Mouse (Mus musculus) myocyte (in vitro differentiated cells): Measurements from ENCODE around the gene Hipk2.

ENCODE experiments used
- CEBPB ChIP-seq: IDR thresholded peaks from 2 replicates; pipeline ENCODE4 v1.6.1; 2011; ENCODE audit warnings: mild to moderate bottlenecking, moderate library complexity; ENCODE audit not compliant: poor library complexity, insufficient read depth, severe bottlenecking
- E2F4 ChIP-seq: IDR thresholded peaks from one replicate; pipeline ENCODE4 v1.6.1; 2011; ENCODE audit warnings: mild to moderate bottlenecking, control low read depth, moderate library complexity; ENCODE audit not compliant: insufficient read depth
- MAX ChIP-seq: IDR thresholded peaks from one replicate; pipeline ENCODE4 v1.6.1; 2011; ENCODE audit warnings: low read depth, mild to moderate bottlenecking, control low read depth
- MYOD1 ChIP-seq, 3 experiments: IDR thresholded peaks; one replicate each; pipeline ENCODE4 v1.6.1; 2011; ENCODE audit warnings: control low read depth in 2 of 3, low read depth in 2 of 3, mild to moderate bottlenecking in 2 of 3, moderate library complexity in 1 of 3; ENCODE audit not compliant: insufficient read length in 2 of 3, control insufficient read depth in 1 of 3
- MYOG ChIP-seq, 3 experiments: IDR thresholded peaks; one replicate each; pipeline ENCODE4 v1.6.1; 2011; ENCODE audit warnings: control low read depth in 2 of 3, low read depth in 2 of 3, mild to moderate bottlenecking in 2 of 3; ENCODE audit not compliant: insufficient read length in 2 of 3, control insufficient read depth in 1 of 3, insufficient read depth in 1 of 3
- POLR2A ChIP-seq: IDR thresholded peaks from one replicate; pipeline ENCODE4 v1.6.1; 2011; ENCODE audit warnings: low read depth, mild to moderate bottlenecking, control low read depth, moderate library complexity; ENCODE audit not compliant: insufficient read length
- POLR2AphosphoS2 ChIP-seq: IDR thresholded peaks from one replicate; pipeline ENCODE4 v1.6.1; 2011; ENCODE audit warnings: low read depth, control low read depth; ENCODE audit not compliant: insufficient read length
- REST ChIP-seq: IDR thresholded peaks from one replicate; pipeline ENCODE4 v1.6.1; 2011; ENCODE audit warnings: mild to moderate bottlenecking, control low read depth, moderate library complexity; ENCODE audit not compliant: insufficient read depth, insufficient read length
- SRF ChIP-seq: IDR thresholded peaks from one replicate; pipeline ENCODE4 v1.6.1; 2011; ENCODE audit warnings: low read depth; ENCODE audit not compliant: control insufficient read depth, insufficient read length
- TCF12 ChIP-seq: IDR thresholded peaks from one replicate; pipeline ENCODE4 v1.6.1; 2011; ENCODE audit warnings: mild to moderate bottlenecking, control low read depth; ENCODE audit not compliant: poor library complexity, insufficient read depth, severe bottlenecking
- TCF3 ChIP-seq: IDR thresholded peaks from one replicate; pipeline ENCODE4 v1.6.1; 2011; ENCODE audit warnings: low read depth, control low read depth; ENCODE audit not compliant: insufficient read length
- USF1 ChIP-seq: IDR thresholded peaks from one replicate; pipeline ENCODE4 v1.6.1; 2011; ENCODE audit warnings: low read depth, mild to moderate bottlenecking, control low read depth, moderate library complexity

GRCm38 (mm10) chr6:38915776-38916175 lies 39.8 kb upstream of the Hipk2 start:
- TF ChIP-seq USF1: no peak
- no peak for TF ChIP-seq POLR2AphosphoS2
- no peak for TF ChIP-seq POLR2A
- TF ChIP-seq MYOG (IDR thresholded peaks at IDR 0.05; ENCODE audit: control insufficient read depth in 1 of 3, insufficient read depth in 1 of 3, insufficient read length in 2 of 3, low read depth in 2 of 3): no peak
- TF ChIP-seq TCF3: no peak
- no peak for TF ChIP-seq E2F4
- TF ChIP-seq MYOD1 (IDR thresholded peaks at IDR 0.05; ENCODE audit: control insufficient read depth in 1 of 3, insufficient read length in 2 of 3, low read depth in 2 of 3): no peak
- TF ChIP-seq SRF: no peak
- no peak for TF ChIP-seq TCF12
- TF ChIP-seq MAX: no peak
- TF ChIP-seq CEBPB: no peak
- no peak for TF ChIP-seq REST
